Mouse (Mus musculus): Measurements from ENCODE around the gene Trpv4. TPM values are rescaled to one million over a fixed set of nuclear protein-coding genes. Genes with fewer than 3 reads are reported as not detected.

Trpv4 gene
- polyA plus RNA-seq, 1 experiment from 2014 or later = 0.53 TPM

DNA sequence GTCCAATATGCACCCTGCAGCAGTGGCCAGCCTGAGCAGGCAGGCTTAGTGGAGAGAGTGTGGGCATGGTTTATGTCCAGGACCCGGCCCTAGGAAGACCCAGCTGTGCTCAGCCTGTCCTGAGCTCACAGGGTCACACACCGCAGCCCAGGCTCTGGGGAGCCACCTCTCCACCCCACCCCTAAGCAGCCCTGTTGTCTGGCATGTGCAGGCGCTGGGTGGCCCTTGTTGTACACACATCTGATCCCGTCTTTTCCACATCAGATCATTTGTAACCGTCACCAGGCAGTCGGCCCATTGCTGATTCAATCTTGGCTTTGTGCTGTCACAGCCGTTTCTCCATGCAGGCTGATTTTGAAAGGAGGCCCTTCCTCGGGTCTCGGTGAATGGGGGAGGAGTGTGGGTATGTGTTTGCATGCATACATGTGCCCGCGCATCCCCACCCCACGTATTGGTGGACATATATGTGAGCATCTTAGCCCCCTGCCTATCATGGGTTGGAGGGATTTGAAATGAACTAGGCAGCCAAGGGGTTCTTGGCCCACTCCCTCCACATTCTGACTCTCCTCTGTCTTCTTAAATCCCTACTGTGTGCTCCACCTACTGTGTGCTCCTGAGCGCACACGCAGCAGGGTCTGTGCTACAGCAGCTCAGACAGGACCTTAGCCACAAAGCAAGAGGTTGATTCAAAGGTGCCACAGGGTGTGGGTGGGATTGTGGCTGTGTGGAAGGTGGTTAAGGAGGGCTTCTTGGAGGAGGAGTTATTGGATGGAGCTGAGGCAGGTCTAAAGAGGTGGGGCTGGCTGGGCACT, 73.7 kb downstream of the Trpv4 start:
- H3K4me2 ChIP-seq (ENCODE audit: low read depth, low read length) = no peak overlapping the region
- no peak overlapping the region for H3K4me3 ChIP-seq (ENCODE audit: low read depth, low read length)
- no peak for ATAC-seq (ENCODE audit: low read depth)
- no peak overlapping the region for H3K27ac ChIP-seq (ENCODE audit: low read length)
- no peak overlapping the region for H3K9ac ChIP-seq (ENCODE audit: low read depth, low read length)
- H3K27me3 ChIP-seq (ENCODE audit: control insufficient read depth, insufficient read depth, low read depth, low read length) = no peaks in the 10 kb centered on the region
- H3K36me3 ChIP-seq (ENCODE audit: control insufficient read depth, insufficient read depth) = no peaks in the 10 kb centered on the region
- WGBS (ENCODE audit: insufficient replicate concordance) = 58% methylated on average over 14 of the region's 14 CpGs
- peaks cover 9% of the 10 kb centered on the region for H3K4me1 ChIP-seq (ENCODE audit: control insufficient read depth, low read depth, low read length)
- H3K9me3 ChIP-seq (replicated peaks; ENCODE audit: control insufficient read depth, low read length) = no peaks in the 10 kb centered on the region

DNA sequence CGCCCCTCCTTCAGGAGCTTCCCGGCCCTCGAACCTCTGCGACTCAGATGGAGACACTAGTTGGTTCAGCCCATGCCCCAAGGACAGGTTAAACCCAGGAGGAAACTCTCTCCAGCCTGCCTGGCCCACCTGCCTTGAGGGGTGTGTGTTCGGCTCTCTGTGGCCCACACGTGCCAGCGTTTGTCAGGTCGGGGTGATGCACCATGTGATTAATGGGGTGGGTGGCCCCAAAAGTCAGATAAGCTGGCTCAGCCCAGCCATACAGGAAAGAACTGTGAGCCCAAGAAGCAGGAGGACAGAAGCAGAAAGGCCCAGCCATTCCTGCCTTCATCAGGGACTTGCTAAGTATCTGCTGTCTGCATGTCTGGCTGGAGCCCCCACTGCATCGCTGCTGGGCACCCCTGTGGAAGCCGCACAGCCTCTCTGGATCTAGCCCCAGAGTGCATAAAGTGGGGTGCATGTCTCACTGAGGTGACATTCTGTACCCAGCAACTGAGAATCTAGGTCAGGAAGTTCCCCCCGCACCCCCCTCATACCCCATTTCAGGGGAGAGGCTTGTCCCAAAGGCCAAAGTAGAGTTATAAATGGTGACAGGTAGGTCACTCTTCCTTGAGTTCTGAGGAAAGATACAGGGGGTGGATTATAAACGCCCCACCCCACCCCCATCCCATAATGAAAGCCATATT, 74.6 kb downstream of the Trpv4 start:
- Histone ChIP-seq H3K9me3 (replicated peaks; ENCODE audit: control insufficient read depth, low read length) (no peaks in the 10 kb centered on the region), H3K27me3 (ENCODE audit: control insufficient read depth, insufficient read depth, low read depth, low read length) (no peaks in the 10 kb centered on the region), H3K27ac (ENCODE audit: low read length) (no peak overlapping the region), H3K4me1 (ENCODE audit: control insufficient read depth, low read depth, low read length) (peaks cover 6% of the 10 kb centered on the region), H3K9ac (ENCODE audit: low read depth, low read length) (no peak overlapping the region), H3K36me3 (ENCODE audit: control insufficient read depth, insufficient read depth) (no peaks in the 10 kb centered on the region), H3K4me3 (ENCODE audit: low read depth, low read length) (no peak overlapping the region), H3K4me2 (ENCODE audit: low read depth, low read length) (no peak overlapping the region)
- 53% methylated on average over 12 of the region's 12 CpGs for WGBS (ENCODE audit: insufficient replicate concordance)
- no peak for ATAC-seq (ENCODE audit: low read depth)

DNA sequence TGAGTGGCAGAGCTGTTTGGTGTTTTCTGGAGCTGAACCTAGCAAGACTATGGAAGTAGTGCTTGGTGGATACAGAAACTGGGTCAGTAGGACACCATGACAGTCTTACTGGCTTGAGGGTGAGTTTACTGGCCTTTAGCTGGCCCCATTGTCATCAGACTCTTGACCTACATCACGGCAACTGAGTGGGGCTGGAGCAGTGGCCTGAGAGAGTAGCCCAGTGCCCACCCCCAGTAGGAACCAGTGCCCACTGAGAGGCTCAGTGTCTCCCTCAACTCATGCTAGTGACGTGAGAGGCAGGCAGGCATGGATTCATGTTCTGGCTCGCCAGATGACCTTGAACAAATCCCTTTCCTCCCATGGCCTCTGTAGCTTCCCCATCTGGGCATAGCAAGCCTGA, 75.2 kb downstream of the Trpv4 start:
- Histone ChIP-seq H3K4me1 (ENCODE audit: control insufficient read depth, low read depth, low read length) (peaks cover under 1% of the 10 kb centered on the region), H3K27me3 (ENCODE audit: control insufficient read depth, insufficient read depth, low read depth, low read length) (no peaks in the 10 kb centered on the region), H3K9ac (ENCODE audit: low read depth, low read length) (no peak overlapping the region), H3K4me2 (ENCODE audit: low read depth, low read length) (no peak overlapping the region), H3K4me3 (ENCODE audit: low read depth, low read length) (no peak overlapping the region), H3K36me3 (ENCODE audit: control insufficient read depth, insufficient read depth) (no peaks in the 10 kb centered on the region), H3K27ac (ENCODE audit: low read length) (no peak overlapping the region), H3K9me3 (replicated peaks; ENCODE audit: control insufficient read depth, low read length) (no peaks in the 10 kb centered on the region)
- no peak for ATAC-seq (ENCODE audit: low read depth)
- WGBS (ENCODE audit: insufficient replicate concordance) = 48% methylated on average over 3 of the region's 3 CpGs

DNA sequence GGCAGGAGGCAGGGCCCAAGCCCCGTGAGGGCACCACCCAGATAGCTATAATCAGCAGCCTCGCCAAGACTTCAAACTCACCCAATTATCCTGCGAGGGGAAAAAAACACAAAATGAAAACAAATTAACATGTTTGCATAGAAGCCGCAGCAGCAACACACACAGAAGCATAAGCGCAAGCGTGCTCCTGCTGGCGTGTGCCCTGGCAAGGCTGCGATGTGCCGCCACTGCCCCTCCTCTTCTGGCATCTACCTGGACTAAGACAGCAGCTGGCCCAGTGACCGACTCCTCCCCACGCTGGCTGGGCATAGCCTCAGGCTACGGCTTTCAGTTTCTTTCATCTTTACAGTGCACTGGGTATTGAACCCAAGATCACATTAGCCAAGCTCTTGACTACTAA, 76.7 kb downstream of the Trpv4 start:
- Histone ChIP-seq H3K27ac (ENCODE audit: low read length) (no peak overlapping the region), H3K4me2 (ENCODE audit: low read depth, low read length) (no peak overlapping the region), H3K36me3 (ENCODE audit: control insufficient read depth, insufficient read depth) (no peaks in the 10 kb centered on the region), H3K4me1 (ENCODE audit: control insufficient read depth, low read depth, low read length) (no peaks in the 10 kb centered on the region; the same call in none of the 2 replicates), H3K9ac (ENCODE audit: low read depth, low read length) (no peak overlapping the region), H3K27me3 (ENCODE audit: control insufficient read depth, insufficient read depth, low read depth, low read length) (no peaks in the 10 kb centered on the region), H3K4me3 (ENCODE audit: low read depth, low read length) (no peak overlapping the region), H3K9me3 (replicated peaks; ENCODE audit: control insufficient read depth, low read length) (no peaks in the 10 kb centered on the region)
- 76% methylated on average over 12 of the region's 12 CpGs for WGBS (ENCODE audit: insufficient replicate concordance)
- ATAC-seq (ENCODE audit: low read depth) = no peak

DNA sequence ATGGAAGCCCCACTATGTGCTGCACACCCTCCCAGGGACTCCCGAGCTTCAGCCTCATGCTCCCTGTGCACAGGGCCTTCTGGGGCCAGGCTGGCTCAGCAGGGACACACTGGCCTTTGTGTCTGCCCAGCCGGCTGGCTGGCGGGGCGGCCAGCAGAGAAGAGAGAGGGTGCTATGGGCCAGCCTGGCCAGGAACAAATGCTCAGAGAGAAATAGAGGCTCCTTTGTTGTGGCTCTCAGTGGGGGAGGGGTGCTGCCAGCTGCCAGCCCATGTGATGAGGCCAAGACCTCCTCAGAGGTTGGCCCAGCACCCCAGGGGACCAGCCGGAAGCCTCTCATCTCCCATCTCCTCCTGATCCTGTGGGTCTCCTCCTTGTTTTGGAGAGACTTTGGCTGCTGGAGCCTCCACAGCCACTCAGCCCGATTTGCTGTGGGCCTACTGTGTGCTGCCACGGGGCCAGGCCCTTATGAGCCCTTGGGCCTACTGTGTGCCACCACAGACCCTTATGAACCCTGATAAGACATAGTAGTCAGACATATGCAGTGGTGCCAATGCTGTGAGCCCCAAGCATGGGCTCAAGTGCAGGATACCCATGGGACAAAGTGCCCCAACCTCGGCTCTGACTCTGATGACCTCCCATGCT, 78.4 kb downstream of the Trpv4 start:
- Histone ChIP-seq H3K27ac (ENCODE audit: low read length) (no peak overlapping the region), H3K27me3 (ENCODE audit: control insufficient read depth, insufficient read depth, low read depth, low read length) (no peaks in the 10 kb centered on the region), H3K4me3 (ENCODE audit: low read depth, low read length) (no peak overlapping the region), H3K36me3 (ENCODE audit: control insufficient read depth, insufficient read depth) (no peaks in the 10 kb centered on the region), H3K9ac (ENCODE audit: low read depth, low read length) (no peak overlapping the region), H3K4me2 (ENCODE audit: low read depth, low read length) (no peak overlapping the region), H3K9me3 (replicated peaks; ENCODE audit: control insufficient read depth, low read length) (no peaks in the 10 kb centered on the region), H3K4me1 (ENCODE audit: control insufficient read depth, low read depth, low read length) (no peaks in the 10 kb centered on the region; the same call in none of the 2 replicates)
- no peak for ATAC-seq (ENCODE audit: low read depth)
- 62% methylated on average over 8 of the region's 8 CpGs for WGBS (ENCODE audit: insufficient replicate concordance)

DNA sequence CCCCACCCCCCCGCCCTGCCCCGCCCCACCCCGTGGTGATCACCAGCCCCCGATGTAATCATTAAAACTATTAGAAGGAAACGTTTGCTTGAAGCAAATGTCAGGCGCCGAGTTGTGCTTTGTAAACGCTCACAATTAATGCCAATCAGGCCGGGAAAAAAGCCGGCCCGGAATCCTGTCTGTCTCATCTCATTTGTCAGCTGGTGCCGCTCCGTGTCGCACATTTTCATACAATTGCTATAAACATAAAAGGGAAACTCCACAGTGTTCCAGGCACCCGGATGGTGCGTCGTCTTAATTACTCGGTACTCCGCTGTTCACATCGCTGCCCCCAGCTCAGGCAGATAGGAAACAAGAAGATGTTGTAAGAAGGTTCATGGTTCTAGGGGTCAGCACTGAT, 79.9 kb downstream of the Trpv4 start:
- H3K9me3 ChIP-seq (replicated peaks; ENCODE audit: control insufficient read depth, low read length) = no peaks in the 10 kb centered on the region
- ATAC-seq (ENCODE audit: low read depth) = no peak
- no peak overlapping the region for H3K9ac ChIP-seq (ENCODE audit: low read depth, low read length)
- H3K4me3 ChIP-seq (ENCODE audit: low read depth, low read length) = no peak overlapping the region
- no peak overlapping the region for H3K4me2 ChIP-seq (ENCODE audit: low read depth, low read length)
- 67% methylated on average over 20 of the region's 20 CpGs for WGBS (ENCODE audit: insufficient replicate concordance)
- H3K27me3 ChIP-seq (ENCODE audit: control insufficient read depth, insufficient read depth, low read depth, low read length) = peaks cover 3% of the 10 kb centered on the region; the same call in 1 of the 2 replicates
- no peaks in the 10 kb centered on the region for H3K36me3 ChIP-seq (ENCODE audit: control insufficient read depth, insufficient read depth)
- H3K27ac ChIP-seq (ENCODE audit: low read length) = no peak overlapping the region
- peaks cover 8% of the 10 kb centered on the region for H3K4me1 ChIP-seq (ENCODE audit: control insufficient read depth, low read depth, low read length)

DNA sequence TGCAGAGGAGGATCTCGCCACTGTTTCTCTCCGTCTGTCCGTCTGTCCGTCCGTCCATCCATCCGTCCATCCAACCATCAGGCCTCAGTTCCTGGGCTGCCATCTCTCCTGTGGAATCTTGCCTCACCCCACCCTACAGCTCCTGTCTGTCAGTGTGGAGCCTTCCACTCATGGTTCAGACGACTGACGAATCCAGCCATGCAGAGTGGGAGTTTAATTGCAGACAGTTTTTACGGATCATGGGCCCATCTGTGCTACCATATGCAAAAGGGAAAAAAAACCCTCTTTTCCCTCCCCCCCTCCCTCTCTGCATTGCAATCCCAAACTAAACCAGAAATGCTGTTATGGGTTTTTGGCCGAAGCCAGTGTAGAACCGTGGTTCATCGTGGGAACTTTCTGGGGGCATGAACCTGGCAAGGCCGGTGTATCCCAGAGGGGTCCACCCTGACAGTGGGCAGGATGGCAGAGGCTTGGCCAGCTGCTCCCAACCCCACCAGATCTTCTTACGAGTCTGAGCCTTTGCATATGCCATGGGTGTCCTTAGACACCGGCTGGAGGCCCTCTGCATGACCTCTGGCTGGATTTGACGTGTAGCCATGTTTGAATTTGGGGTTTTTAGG, 82.1 kb downstream of the Trpv4 start:
- WGBS (ENCODE audit: insufficient replicate concordance) = 71% methylated on average over 16 of the region's 16 CpGs
- Histone ChIP-seq H3K4me3 (ENCODE audit: low read depth, low read length) (no peak overlapping the region), H3K9ac (ENCODE audit: low read depth, low read length) (no peak overlapping the region), H3K36me3 (ENCODE audit: control insufficient read depth, insufficient read depth) (no peaks in the 10 kb centered on the region), H3K27me3 (ENCODE audit: control insufficient read depth, insufficient read depth, low read depth, low read length) (peaks cover 22% of the 10 kb centered on the region), H3K4me1 (ENCODE audit: control insufficient read depth, low read depth, low read length) (peaks cover 19% of the 10 kb centered on the region), H3K4me2 (ENCODE audit: low read depth, low read length) (no peak overlapping the region), H3K9me3 (replicated peaks; ENCODE audit: control insufficient read depth, low read length) (no peaks in the 10 kb centered on the region), H3K27ac (ENCODE audit: low read length) (no peak overlapping the region)
- ATAC-seq (ENCODE audit: low read depth) = no peak

DNA sequence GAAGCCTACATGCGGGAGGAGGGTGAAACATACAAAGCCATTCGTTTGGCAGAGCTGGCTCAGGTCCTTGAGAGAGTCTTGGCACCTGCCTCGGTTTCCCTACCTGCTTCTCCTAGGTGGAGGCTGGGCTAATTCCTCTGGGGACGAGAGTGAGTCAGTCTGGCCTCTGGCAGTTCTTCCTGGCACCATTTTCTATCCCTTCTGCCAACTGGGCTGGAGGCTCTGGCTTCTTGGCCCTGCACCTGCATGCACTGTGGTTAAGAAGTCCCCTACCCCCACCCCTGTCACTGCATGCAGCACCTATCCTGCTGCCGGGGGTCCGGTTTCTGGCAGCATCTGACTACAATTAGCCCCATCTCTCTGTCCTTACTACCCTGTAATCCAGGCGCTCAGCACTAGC, 82.7 kb downstream of the Trpv4 start:
- no peaks in the 10 kb centered on the region for H3K36me3 ChIP-seq (ENCODE audit: control insufficient read depth, insufficient read depth)
- WGBS (ENCODE audit: insufficient replicate concordance) = 70% methylated on average over 7 of the region's 7 CpGs
- H3K4me1 ChIP-seq (ENCODE audit: control insufficient read depth, low read depth, low read length) = peaks cover 20% of the 10 kb centered on the region
- peaks cover 28% of the 10 kb centered on the region for H3K27me3 ChIP-seq (ENCODE audit: control insufficient read depth, insufficient read depth, low read depth, low read length)
- no peak overlapping the region for H3K4me3 ChIP-seq (ENCODE audit: low read depth, low read length)
- no peak overlapping the region for H3K9ac ChIP-seq (ENCODE audit: low read depth, low read length)
- ATAC-seq (ENCODE audit: low read depth) = no peak
- H3K4me2 ChIP-seq (ENCODE audit: low read depth, low read length) = no peak overlapping the region
- H3K27ac ChIP-seq (ENCODE audit: low read length) = no peak overlapping the region
- no peaks in the 10 kb centered on the region for H3K9me3 ChIP-seq (replicated peaks; ENCODE audit: control insufficient read depth, low read length)
